Mouse (Mus musculus): ENCODE measurements around the gene Stra6l.

GRCm38 (mm10) chr4:45798964-45799363 lies 49.5 kb upstream of the Stra6l start, which contains the start of gene Aldh1b1:
- no peak for TF ChIP-seq CTCF (IDR thresholded peaks at IDR 0.05; ENCODE audit: extremely low read depth, insufficient read length, insufficient replicate concordance, low read depth, low read length)
- peak; percentile 82; the same call in 1 of the 2 replicates for TF ChIP-seq POLR2A (IDR thresholded peaks at IDR 0.05; ENCODE audit: low read depth, low read length)
